Mouse (Mus musculus) thymus, adult 2 months (tissue): ENCODE data around the gene Gpc4.

Source experiments
- CTCF ChIP-seq: fragments of 200-500 bp; IDR thresholded peaks from 2 replicates; pipeline ENCODE4 v1.5.1; 2012; ENCODE audit warnings: mild to moderate bottlenecking, control low read depth, low read length, moderate library complexity, borderline replicate concordance; ENCODE audit not compliant: control insufficient read depth, poor library complexity, insufficient read depth; ENCODE audit errors: extremely low read depth
- POLR2A ChIP-seq: fragments of 200-500 bp; IDR thresholded peaks from 2 replicates; pipeline ENCODE4 v1.6.1; 2012; ENCODE audit warnings: mild to moderate bottlenecking, low read length, control low read depth, moderate library complexity; ENCODE audit not compliant: control insufficient read depth, poor library complexity, insufficient read depth; ENCODE audit errors: extremely low read depth

DNA sequence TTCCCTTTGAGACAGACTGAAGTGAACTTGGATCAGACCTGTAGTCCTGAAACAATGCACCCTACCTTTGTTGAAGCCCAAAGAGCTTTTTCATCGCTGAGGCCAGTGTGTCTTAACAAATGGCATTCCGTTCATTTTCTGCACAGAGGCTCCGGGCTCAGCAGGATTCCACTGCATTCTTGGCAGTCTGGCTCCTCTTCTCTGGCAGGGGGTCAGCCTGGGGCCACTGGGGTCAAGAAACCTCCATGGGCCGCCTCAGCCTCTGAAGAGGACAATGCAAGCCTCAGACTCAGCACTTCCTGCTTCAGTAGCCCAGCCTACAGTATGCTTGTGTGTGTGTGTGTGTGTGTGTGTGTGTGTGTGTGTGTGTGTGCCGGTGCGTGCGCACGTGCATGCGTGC, 147.4 kb downstream of the Gpc4 start:
- TF ChIP-seq CTCF (no peak), POLR2A (no peak)
